Mouse (Mus musculus): Measurements from ENCODE around the gene Grik4.

GRCm38 (mm10) chr9:42488071-42488470, 456.2 kb downstream of the Grik4 start:
- no peak for TF ChIP-seq CTCF (IDR thresholded peaks at IDR 0.05; ENCODE audit: low read depth)
- no peak for TF ChIP-seq EP300 (IDR thresholded peaks at IDR 0.05; ENCODE audit: low read depth)

Measured in liver, embryonic 14.5 days (tissue).